Mouse (Mus musculus) MEL (cell line): ENCODE results near the gene Flcn.

Experiments used
- BHLHE40 ChIP-seq: IDR thresholded peaks from 2 replicates; pipeline ENCODE4 v1.6.1; 2012; ENCODE audit warnings: low read depth, mild to moderate bottlenecking, inconsistent platforms, low read length, improper control_type of control experiment, borderline replicate concordance
- CHD2 ChIP-seq: IDR thresholded peaks from 2 replicates; pipeline ENCODE4 v1.6.1; 2011; ENCODE audit warnings: low read length, improper control_type of control experiment
- CTCF ChIP-seq, 3 experiments: IDR thresholded peaks in 2 of 3; conservative IDR thresholded peaks in 1 of 3; 2 replicates each; pipeline ENCODE4 v1.5.1; 2011 to 2012; ENCODE audit warnings: low read length in 3 of 3, low read depth in 2 of 3, mild to moderate bottlenecking in 2 of 3, improper control_type of control experiment in 1 of 3, inconsistent platforms in 1 of 3, mixed read lengths in 1 of 3, moderate library complexity in 1 of 3; ENCODE audit not compliant: control insufficient read depth in 1 of 3, insufficient read depth in 1 of 3, poor library complexity in 1 of 3, severe bottlenecking in 1 of 3
- E2F4 ChIP-seq: IDR thresholded peaks from 2 replicates; pipeline ENCODE4 v1.6.1; 2011; ENCODE audit warnings: low read depth, low read length, improper control_type of control experiment, borderline replicate concordance
- HCFC1 ChIP-seq: IDR thresholded peaks from 2 replicates; pipeline ENCODE4 v1.6.1; 2012; ENCODE audit warnings: low read depth, mild to moderate bottlenecking, inconsistent platforms, low read length, improper control_type of control experiment, moderate library complexity
- JUND ChIP-seq: IDR thresholded peaks from 2 replicates; pipeline ENCODE4 v1.6.1; 2011; ENCODE audit warnings: low read depth, mild to moderate bottlenecking, improper control_type of control experiment, low read length
- KAT2A ChIP-seq: conservative IDR thresholded peaks from 2 replicates; pipeline ENCODE4 v1.6.1; 2012; ENCODE audit warnings: low read depth, low read length, improper control_type of control experiment, inconsistent platforms
- MAFK ChIP-seq: IDR thresholded peaks from 2 replicates; pipeline ENCODE4 v1.6.1; 2011; ENCODE audit warnings: low read depth, mild to moderate bottlenecking, low read length, improper control_type of control experiment, borderline replicate concordance
- MXI1 ChIP-seq: IDR thresholded peaks from 2 replicates; pipeline ENCODE4 v1.6.1; 2011; ENCODE audit warnings: mild to moderate bottlenecking, low read depth, low read length, improper control_type of control experiment
- NELFE ChIP-seq: IDR thresholded peaks from 2 replicates; pipeline ENCODE4 v1.6.1; 2011; ENCODE audit warnings: low read depth, low read length, improper control_type of control experiment
- POLR2AphosphoS5 ChIP-seq: IDR thresholded peaks from 2 replicates; pipeline ENCODE4 v1.6.1; 2012; ENCODE audit warnings: low read depth, borderline replicate concordance, mild to moderate bottlenecking, inconsistent platforms, low read length, moderate library complexity, mixed read lengths
- UBTF ChIP-seq: IDR thresholded peaks from 2 replicates; pipeline ENCODE4 v1.6.1; 2012; ENCODE audit warnings: low read depth, mild to moderate bottlenecking, inconsistent platforms, low read length, improper control_type of control experiment, moderate library complexity, borderline replicate concordance; ENCODE audit not compliant: insufficient read depth

DNA sequence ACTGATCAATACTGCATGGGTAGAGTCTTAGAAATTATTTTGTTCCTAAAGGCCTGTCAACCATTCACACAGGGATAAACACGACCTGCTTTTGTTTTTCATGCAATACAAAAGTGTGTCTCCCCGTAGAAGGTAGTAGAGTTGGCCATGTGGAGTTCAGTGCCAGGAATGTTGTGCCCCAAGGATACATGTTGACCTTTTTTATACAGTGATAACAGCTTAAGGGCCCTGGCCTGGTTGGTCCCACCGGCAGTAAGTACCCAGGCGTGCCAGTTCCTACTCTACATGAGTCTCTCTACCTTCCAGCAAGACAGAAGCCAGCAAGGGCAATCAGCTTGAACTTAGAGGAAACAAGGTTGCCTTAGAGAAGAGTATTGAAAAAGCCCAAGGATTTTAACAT is 36.9 kb downstream of the Flcn start:
- TF ChIP-seq NELFE, result no peak
- TF ChIP-seq UBTF, result no peak
- no peak for TF ChIP-seq CTCF (IDR thresholded peaks at IDR 0.05 in 2 of 3, conservative IDR thresholded peaks at IDR 0.05 in 1 of 3; ENCODE audit: control insufficient read depth in 1 of 3, insufficient read depth in 1 of 3, low read depth in 2 of 3, low read length in 3 of 3, poor library complexity in 1 of 3, severe bottlenecking in 1 of 3)
- TF ChIP-seq KAT2A, result no peak
- TF ChIP-seq CHD2, result no peak
- TF ChIP-seq JUND, result no peak
- TF ChIP-seq POLR2AphosphoS5, result no peak
- no peak for TF ChIP-seq BHLHE40
- TF ChIP-seq MXI1, result no peak
- TF ChIP-seq HCFC1, result no peak
- no peak for TF ChIP-seq MAFK
- TF ChIP-seq E2F4, result no peak
